Mouse (Mus musculus) C2C12 (cell line): ENCODE measurements at regions not wholly inside any gene's neighbourhood (a gene's known extent, or its start where the extent isn't known, plus 50 kb on each side); places are given as distances from the start of the nearest gene placed in this dataset.

Source experiments
- CTCF ChIP-seq: IDR thresholded peaks from one replicate; pipeline ENCODE4 v1.5.1; 2011; ENCODE audit not compliant: control insufficient read depth, insufficient read depth, insufficient read length
- USF1 ChIP-seq: IDR thresholded peaks from one replicate; pipeline ENCODE4 v1.6.1; 2011; ENCODE audit warnings: low read depth, mild to moderate bottlenecking, control low read depth, moderate library complexity

- TF ChIP-seq CTCF = no peak
- TF ChIP-seq USF1 = no peak
Observed at GRCm38 (mm10) chr1:98788528-98788927, 367.6 kb downstream of the Slco6d1 start.
